Mouse (Mus musculus): ENCODE data around the gene Fli1.

Gene Fli1

DNA sequence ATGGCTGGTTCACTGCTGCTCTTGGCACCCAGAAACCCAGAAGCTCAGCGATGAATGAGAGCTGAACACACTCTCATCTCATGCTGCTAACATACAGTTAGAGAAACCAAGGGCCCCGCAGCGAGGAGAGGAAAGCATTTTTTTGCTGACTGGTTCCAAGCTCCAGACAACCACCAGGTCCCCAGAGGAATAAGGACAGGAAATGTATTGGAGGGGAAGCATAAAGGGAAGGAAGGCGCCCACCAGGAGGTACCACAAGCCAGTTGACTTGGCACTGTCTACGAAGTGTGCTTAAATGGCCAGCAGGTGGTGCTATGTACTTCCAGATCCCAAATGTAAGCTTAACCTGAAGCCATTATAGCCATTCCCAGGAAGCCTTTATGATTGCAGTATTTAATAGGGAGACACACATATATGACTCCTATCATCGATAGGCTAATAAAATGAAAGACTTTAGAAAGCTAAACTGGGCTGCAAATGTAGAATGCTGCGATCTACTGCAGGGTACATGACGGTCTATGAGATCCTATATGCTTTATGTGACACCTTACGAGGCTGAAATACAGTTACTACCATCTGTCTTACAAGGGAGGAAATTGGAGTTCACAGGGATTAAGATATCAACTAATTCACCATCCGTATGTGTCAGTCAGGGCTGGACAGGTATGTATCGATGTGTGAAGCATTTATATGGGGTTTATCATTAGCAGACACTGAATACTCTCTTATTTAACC, 137.3 kb downstream of the Fli1 start:
- DNase-seq = peak; percentile 41 to 59

DNA sequence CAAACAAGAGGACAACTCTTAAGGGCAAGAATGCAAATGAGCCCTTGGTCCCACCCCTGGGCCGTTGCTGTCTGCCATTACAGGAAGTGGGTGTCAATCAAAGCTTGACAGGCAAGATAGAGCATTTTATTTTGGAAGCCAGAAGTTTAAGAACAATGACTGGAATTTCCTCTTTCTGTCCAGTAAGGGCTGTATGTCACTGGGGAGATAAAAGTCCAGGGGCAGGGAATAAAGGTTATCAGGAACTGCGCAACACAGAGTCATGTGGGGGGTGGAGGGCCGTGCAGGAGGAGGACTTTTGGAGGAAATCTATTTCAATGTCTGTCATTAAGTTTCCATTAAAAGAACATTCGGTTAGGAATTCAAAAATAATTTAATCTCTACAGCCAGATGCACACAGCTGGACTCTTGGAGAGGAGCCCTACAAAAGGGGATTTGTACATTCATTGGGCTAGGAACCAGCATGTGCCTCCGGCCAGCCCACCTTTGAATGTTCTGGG, 141.9 kb downstream of the Fli1 start:
- DNase-seq = no peak

DNA sequence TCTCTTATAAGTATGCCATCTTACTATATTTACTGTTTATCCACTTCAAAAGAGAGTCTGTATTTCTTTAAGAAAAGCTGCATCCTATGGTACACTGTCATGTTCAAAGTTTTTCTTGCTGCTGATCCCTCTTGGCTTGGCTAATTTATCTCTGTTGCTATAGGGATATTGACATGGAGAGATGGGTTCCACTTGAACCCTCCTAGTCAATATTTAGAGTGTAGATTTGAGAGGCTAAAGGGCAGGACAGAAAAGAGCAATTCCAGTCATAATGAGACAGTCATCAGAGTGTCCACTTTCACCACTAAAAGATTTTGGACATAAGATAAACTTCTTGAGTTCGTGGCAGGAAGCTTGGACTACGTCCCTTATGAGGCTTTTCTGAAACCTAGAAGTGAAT, 142.4 kb downstream of the Fli1 start:
- DNase-seq = no peak

DNA sequence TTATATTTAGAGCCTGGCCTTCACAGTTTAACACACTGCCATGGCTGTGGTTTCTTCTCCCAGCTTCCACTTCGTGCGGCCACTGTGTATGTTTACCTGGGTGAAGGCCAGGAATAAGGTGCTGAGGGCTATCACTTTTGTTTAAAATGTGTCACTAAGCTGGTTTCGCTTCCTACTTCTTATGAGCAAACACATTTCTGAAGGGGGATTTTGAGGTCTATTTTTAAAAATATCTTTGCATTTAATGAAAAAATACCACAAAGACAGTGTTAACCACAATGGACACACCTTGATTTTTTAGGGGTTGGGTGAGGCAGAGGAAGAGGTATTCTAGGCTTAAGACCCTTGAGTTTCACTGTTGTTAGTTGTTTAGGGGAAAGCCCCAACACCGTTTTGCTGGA, 147.9 kb downstream of the Fli1 start:
- DNase-seq = no peak

DNA sequence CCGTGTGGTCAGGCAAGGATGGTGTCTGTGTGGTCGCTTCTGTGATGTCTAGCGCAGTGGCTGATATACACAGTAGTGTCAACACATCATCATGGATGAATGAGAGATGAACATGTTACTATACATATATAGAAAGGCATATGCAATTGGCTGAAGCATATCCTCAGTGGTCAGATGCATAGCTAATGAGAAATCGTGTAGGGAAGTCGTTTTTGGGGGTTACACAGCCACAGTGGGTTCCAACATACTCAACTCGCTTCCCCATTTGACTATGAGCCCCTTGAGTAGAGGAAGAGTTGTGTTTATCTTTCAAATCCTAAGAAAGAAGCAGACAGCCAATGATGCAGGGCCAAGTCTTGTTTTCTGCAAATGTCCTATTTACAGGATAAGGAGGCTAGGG, 149.9 kb downstream of the Fli1 start:
- DNase-seq = no peak

DNA sequence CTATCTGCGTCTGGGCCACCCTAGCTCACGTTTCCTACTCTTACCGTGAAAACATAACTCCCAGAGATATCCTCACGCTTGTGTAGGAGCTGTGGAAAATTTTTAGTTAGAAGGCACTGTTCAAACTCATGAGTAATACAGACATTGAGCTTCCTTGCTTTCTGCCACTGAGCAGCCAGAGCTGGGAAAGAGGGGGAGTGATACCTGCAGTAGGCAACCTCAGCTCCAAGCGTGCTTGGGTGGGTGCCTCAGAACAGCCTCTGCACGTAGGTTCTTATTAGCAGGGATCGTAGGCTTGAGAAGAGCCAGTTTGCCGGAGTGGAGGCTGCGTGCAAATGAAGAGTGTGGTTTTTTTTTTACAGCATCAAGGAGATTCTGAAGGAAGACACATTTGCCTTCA, 151.0 kb downstream of the Fli1 start:
- DNase-seq = no peak

DNA sequence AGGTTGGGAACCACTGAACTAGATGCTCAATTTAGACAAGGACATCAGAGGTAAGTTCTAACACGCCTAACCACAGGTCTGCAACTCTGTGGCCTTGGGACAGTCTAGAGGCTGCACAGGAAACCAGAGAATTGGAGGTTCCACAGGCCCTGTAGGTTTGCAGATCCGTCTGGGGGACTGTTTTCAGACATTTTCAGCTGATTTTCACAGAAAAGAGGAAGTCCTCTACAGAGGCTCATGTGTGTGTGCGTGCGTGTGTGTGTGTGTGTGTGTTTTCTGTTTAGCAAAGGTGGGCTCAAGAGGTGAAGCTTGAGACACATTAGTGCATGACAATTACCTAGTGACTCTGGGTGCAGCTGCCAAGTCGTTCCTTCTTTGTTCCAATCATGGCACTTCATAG, 151.6 kb downstream of the Fli1 start:
- DNase-seq = no peak

DNA sequence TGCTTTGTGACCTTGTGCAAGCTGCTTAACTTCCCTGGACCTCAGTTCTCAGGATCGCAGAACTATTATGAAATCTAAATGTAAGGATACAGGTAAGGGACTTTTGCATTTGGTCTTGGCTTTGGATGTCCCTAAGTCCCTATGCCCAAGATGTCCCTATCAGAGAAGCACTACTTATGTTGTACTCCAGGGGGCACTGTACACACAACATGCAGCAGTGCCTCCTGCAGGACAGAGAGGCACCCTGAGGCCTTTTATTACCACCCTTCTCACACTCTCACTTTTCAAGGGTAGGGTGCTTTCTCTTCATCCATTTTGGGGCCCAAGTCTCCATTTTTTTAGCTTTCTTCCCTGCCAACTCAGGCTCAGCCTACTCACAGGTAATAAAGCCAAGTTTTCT, 154.5 kb downstream of the Fli1 start:
- no peak for DNase-seq

DNA sequence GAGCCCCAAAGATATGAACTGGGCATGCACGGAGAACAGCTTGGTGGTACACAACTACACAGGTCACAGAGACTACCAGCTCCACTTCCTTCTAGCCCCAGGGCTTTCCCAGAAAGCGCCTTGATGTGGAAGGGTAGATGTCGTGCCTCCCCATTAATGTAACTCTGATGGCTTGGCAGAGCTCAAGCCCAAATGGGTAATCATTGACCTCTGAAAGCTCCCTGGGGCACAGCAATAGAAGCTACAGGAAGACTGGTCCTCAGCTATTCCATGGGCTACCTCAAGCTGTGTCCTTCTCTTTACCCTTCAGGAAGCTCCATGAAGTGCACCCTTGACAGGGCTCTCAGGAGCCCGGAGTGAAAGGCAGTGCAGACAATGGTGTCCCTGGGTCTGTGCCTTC, 157.8 kb downstream of the Fli1 start:
- DNase-seq = no peak

DNA sequence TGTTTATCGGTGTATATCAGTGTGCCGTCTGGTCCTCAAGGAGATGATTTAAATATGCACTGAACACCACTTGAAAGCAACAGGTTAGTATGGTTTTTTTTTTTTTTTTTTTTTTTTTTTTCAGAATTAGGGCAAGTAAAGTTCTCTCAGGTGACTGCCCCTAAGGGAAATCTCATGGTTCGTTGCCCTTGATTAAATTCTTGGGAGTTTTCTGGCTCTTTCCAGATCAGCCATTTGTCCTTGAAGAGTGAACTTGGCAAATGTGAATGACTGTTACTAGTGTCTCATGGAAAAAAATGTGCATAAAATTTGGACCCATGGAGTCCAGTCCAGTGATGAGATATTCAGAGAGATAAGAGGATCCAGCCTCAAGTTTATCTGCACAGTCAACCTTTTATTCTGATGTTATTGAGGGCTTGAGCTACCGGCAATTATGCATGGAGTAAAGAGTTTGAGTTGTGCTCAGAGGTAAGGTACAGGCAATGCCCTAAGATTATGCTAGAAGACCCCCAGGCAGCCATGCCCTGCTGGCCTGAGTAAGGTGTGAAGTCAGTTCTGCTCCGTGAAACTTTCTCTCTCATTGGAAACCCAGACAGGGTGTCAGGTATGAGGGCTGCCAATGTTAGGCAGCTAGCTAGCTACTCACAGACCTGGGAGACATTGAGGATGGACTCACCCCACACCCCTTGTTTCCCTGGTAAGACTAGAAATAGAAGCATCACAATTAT, 165.6 kb downstream of the Fli1 start:
- DNase-seq = no peak

DNA sequence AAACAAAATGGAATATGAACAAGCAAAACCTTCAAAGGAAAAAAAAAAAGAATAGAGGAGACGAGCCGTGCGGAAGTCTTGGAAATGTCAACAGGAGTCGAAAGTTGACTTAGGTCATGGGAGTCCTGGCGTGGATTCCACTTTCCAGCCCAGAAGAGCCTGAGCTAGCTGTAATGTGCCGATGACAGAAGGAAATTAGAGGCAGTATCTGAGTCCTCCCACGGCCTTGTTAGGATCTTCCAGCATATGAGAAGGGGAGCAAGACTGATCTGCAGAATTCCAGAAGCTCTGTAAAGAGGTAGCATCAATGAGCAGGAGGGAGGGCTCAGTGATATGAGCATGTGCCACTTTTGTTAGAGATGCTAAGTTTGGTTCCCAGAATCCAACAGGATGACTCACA, 166.6 kb downstream of the Fli1 start:
- DNase-seq = no peak

DNA sequence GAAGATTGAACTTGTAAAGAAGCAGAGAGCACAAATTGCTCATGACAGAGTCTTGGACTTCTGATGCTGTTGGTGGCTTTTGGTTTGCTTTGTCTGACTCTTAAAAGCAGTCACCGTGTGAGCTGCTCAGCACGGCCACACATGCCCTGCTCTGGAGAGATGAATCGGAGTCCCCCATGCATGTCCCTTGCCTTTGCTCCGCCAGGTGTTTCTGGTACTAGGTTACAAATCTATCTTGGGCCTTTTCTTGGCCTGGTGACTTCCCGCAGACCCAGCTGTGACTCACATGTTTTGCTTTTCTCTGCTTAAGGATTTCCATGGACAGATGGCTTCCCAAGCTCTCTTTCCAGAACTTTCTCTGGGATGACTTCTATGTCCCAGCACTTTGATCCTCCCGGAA, 169.0 kb downstream of the Fli1 start:
- DNase-seq = no peak
